Mouse (Mus musculus): ENCODE measurements around the gene Arhgap24. TPM values are rescaled to one million over a fixed set of nuclear protein-coding genes. Genes with fewer than 3 reads are reported as not detected.

The Arhgap24 gene
- polyA plus RNA-seq, 1 experiment from 2014 or later: 14.8 TPM

DNA sequence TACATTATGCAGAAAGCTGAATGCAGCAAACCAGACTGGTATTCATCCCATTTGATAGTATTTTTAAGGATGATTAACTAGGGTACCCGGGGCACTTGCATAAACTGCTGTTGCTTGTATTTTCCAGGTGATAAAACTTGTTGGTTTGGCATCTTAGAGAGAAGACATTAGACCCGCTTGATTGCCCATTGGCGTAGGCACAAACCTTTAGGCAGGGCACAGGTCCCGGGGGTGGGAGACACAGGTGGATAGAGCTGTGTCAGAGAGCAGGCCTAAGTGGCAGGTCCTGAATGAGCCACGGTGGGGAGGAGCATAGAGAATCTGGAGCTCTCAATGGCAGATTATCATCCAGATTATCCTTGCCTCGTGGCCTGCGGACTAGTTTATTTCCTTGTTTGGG lies 229.1 kb downstream of the Arhgap24 start:
- Histone ChIP-seq H3K9ac (ENCODE audit: low read length) (no peak overlapping the region), H3K4me1 (replicated peaks; ENCODE audit: control insufficient read depth, insufficient read depth, low read length) (0 out of 2 replicates have a peak, but pooled peaks cover under 1% of the 10 kb centered on the region), H3K4me2 (ENCODE audit: low read length) (no peak overlapping the region), H3K27me3 (replicated peaks; ENCODE audit: control insufficient read depth, insufficient read depth, low read length) (no peaks in the 10 kb centered on the region), H3K36me3 (ENCODE audit: control insufficient read depth, insufficient read depth, low read length) (no peaks in the 10 kb centered on the region), H3K27ac (ENCODE audit: low read depth) (no peak overlapping the region), H3K9me3 (ENCODE audit: control insufficient read depth, low read length) (no peaks in the 10 kb centered on the region), H3K4me3 (ENCODE audit: low read depth, low read length) (no peak overlapping the region)
- DNase-seq (ENCODE audit: low spot score) (no peak), ATAC-seq (replicated peaks; ENCODE audit: low FRiP score, low TSS enrichment, low read depth) (no peak)
- 92% methylated on average over 7 of the region's 7 CpGs for WGBS

- Histone ChIP-seq H3K9ac (ENCODE audit: low read length) (no peak overlapping the region), H3K27me3 (replicated peaks; ENCODE audit: control insufficient read depth, insufficient read depth, low read length) (no peaks in the 10 kb centered on the region), H3K9me3 (ENCODE audit: control insufficient read depth, low read length) (no peaks in the 10 kb centered on the region), H3K4me3 (ENCODE audit: low read depth, low read length) (no peak overlapping the region), H3K27ac (ENCODE audit: low read depth) (no peak overlapping the region), H3K4me2 (ENCODE audit: low read length) (no peak overlapping the region), H3K4me1 (replicated peaks; ENCODE audit: control insufficient read depth, insufficient read depth, low read length) (peaks cover 9% of the 10 kb centered on the region), H3K36me3 (ENCODE audit: control insufficient read depth, insufficient read depth, low read length) (no peaks in the 10 kb centered on the region)
- 50% methylated on average over 8 of the region's 8 CpGs for WGBS
- no peak for ATAC-seq (replicated peaks; ENCODE audit: low FRiP score, low TSS enrichment, low read depth)
- no peak for DNase-seq (ENCODE audit: low spot score)
These were observed 238.3 kb downstream of the Arhgap24 start for GRCm38 (mm10) chr5:102719368-102719972.

- Histone ChIP-seq H3K4me2 (ENCODE audit: low read length) (no peak overlapping the region), H3K4me3 (ENCODE audit: low read depth, low read length) (no peak overlapping the region), H3K27ac (ENCODE audit: low read depth) (peak overlapping the region; percentile 84), H3K27me3 (replicated peaks; ENCODE audit: control insufficient read depth, insufficient read depth, low read length) (no peaks in the 10 kb centered on the region), H3K4me1 (replicated peaks; ENCODE audit: control insufficient read depth, insufficient read depth, low read length) (peaks cover 10% of the 10 kb centered on the region), H3K9me3 (ENCODE audit: control insufficient read depth, low read length) (no peaks in the 10 kb centered on the region), H3K36me3 (ENCODE audit: control insufficient read depth, insufficient read depth, low read length) (no peaks in the 10 kb centered on the region), H3K9ac (ENCODE audit: low read length) (no peak overlapping the region)
- ATAC-seq (replicated peaks; ENCODE audit: low FRiP score, low TSS enrichment, low read depth) (no peak), DNase-seq (ENCODE audit: low spot score) (no peak)
- WGBS: 87% methylated on average over 3 of the region's 3 CpGs
These were observed 242.4 kb downstream of the Arhgap24 start for GRCm38 (mm10) chr5:102723558-102723957.

- Histone ChIP-seq H3K27me3 (replicated peaks; ENCODE audit: control insufficient read depth, insufficient read depth, low read length) (no peaks in the 10 kb centered on the region), H3K9ac (ENCODE audit: low read length) (peak overlapping the region; percentile 34), H3K4me1 (replicated peaks; ENCODE audit: control insufficient read depth, insufficient read depth, low read length) (peaks cover 20% of the 10 kb centered on the region), H3K9me3 (ENCODE audit: control insufficient read depth, low read length) (no peaks in the 10 kb centered on the region), H3K27ac (ENCODE audit: low read depth) (peak overlapping the region; percentile 84), H3K4me3 (ENCODE audit: low read depth, low read length) (peak overlapping the region; percentile 36), H3K36me3 (ENCODE audit: control insufficient read depth, insufficient read depth, low read length) (no peaks in the 10 kb centered on the region), H3K4me2 (ENCODE audit: low read length) (peak overlapping the region; percentile 48)
- peak; percentile 59; the same call in 1 of the 2 replicates for ATAC-seq (replicated peaks; ENCODE audit: low FRiP score, low TSS enrichment, low read depth)
- no peak for DNase-seq (ENCODE audit: low spot score)
- WGBS: 13% methylated on average over 8 of the region's 9 CpGs
These were observed 243.7 kb downstream of the Arhgap24 start for GRCm38 (mm10) chr5:102724813-102725348.

GRCm38 (mm10) chr5:102725365-102725764 lies 244.2 kb downstream of the Arhgap24 start:
- Histone ChIP-seq H3K4me1 (replicated peaks; ENCODE audit: control insufficient read depth, insufficient read depth, low read length) (peaks cover 23% of the 10 kb centered on the region), H3K4me3 (ENCODE audit: low read depth, low read length) (peak overlapping the region; percentile 36), H3K27me3 (replicated peaks; ENCODE audit: control insufficient read depth, insufficient read depth, low read length) (no peaks in the 10 kb centered on the region), H3K9me3 (ENCODE audit: control insufficient read depth, low read length) (no peaks in the 10 kb centered on the region), H3K9ac (ENCODE audit: low read length) (peak overlapping the region; percentile 34), H3K36me3 (ENCODE audit: control insufficient read depth, insufficient read depth, low read length) (no peaks in the 10 kb centered on the region), H3K4me2 (ENCODE audit: low read length) (peak overlapping the region; percentile 48), H3K27ac (ENCODE audit: low read depth) (peak overlapping the region; percentile 84)
- ATAC-seq (replicated peaks; ENCODE audit: low FRiP score, low TSS enrichment, low read depth) (no peak), DNase-seq (ENCODE audit: low spot score) (no peak)
- WGBS: 30% methylated on average over 6 of the region's 6 CpGs

DNA sequence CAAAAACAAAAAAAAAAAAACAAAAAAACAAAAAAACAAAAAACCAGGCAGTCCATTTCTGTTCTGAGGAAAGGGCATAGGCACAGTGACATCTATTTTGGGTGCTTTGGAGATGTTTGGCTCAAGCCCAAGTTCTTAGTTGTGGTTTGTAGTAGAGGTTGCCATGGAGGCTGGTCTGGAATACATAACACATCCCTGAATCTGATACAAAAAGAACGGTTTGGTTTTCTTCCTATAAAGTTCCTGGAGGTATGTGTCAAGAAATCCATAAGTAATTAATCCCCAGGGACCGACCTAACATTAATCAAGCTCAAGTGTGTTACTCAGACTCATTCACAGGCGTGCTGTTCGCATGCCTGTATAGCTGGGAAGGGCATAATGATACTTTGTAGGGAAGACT lies 245.8 kb downstream of the Arhgap24 start:
- H3K9me3 ChIP-seq (ENCODE audit: control insufficient read depth, low read length): no peaks in the 10 kb centered on the region
- H3K4me2 ChIP-seq (ENCODE audit: low read length): no peak overlapping the region
- no peak overlapping the region for H3K4me3 ChIP-seq (ENCODE audit: low read depth, low read length)
- H3K27me3 ChIP-seq (replicated peaks; ENCODE audit: control insufficient read depth, insufficient read depth, low read length): no peaks in the 10 kb centered on the region
- H3K4me1 ChIP-seq (replicated peaks; ENCODE audit: control insufficient read depth, insufficient read depth, low read length): peaks cover 23% of the 10 kb centered on the region
- ATAC-seq (replicated peaks; ENCODE audit: low FRiP score, low TSS enrichment, low read depth): no peak
- WGBS: 58% methylated on average over 4 of the region's 4 CpGs
- H3K36me3 ChIP-seq (ENCODE audit: control insufficient read depth, insufficient read depth, low read length): no peaks in the 10 kb centered on the region
- H3K9ac ChIP-seq (ENCODE audit: low read length): no peak overlapping the region
- DNase-seq (ENCODE audit: low spot score): no peak
- no peak overlapping the region for H3K27ac ChIP-seq (ENCODE audit: low read depth)

DNA sequence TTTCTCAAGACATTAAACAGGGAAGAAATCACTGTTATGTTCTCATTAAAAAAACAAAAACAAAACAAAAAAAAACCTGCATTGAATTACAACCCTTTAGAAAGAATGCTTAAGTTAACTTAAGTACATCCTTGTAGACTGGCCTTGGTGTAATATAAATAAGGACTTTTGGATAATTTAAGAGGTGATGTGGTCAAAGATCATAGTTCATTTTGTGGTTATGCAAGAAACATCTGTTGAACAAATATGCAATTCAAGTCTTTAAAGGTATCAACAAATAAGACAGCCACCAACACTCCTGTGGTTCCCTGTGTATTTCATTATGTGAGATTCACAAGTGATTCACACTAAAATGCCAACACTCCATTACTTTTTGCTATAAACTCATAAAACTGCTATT lies 247.3 kb downstream of the Arhgap24 start:
- H3K27ac ChIP-seq (ENCODE audit: low read depth): peak overlapping the region; percentile 70
- no peak overlapping the region for H3K4me2 ChIP-seq (ENCODE audit: low read length)
- H3K36me3 ChIP-seq (ENCODE audit: control insufficient read depth, insufficient read depth, low read length): no peaks in the 10 kb centered on the region
- H3K27me3 ChIP-seq (replicated peaks; ENCODE audit: control insufficient read depth, insufficient read depth, low read length): no peaks in the 10 kb centered on the region
- no peak overlapping the region for H3K4me3 ChIP-seq (ENCODE audit: low read depth, low read length)
- H3K4me1 ChIP-seq (replicated peaks; ENCODE audit: control insufficient read depth, insufficient read depth, low read length): peaks cover 23% of the 10 kb centered on the region
- no peaks in the 10 kb centered on the region for H3K9me3 ChIP-seq (ENCODE audit: control insufficient read depth, low read length)
- ATAC-seq (replicated peaks; ENCODE audit: low FRiP score, low TSS enrichment, low read depth) (no peak), DNase-seq (ENCODE audit: low spot score) (no peak)
- no peak overlapping the region for H3K9ac ChIP-seq (ENCODE audit: low read length)

- Histone ChIP-seq H3K4me3 (ENCODE audit: low read depth, low read length) (no peak overlapping the region), H3K9ac (ENCODE audit: low read length) (no peak overlapping the region), H3K27me3 (replicated peaks; ENCODE audit: control insufficient read depth, insufficient read depth, low read length) (no peaks in the 10 kb centered on the region), H3K9me3 (ENCODE audit: control insufficient read depth, low read length) (no peaks in the 10 kb centered on the region), H3K4me1 (replicated peaks; ENCODE audit: control insufficient read depth, insufficient read depth, low read length) (peaks cover 16% of the 10 kb centered on the region), H3K4me2 (ENCODE audit: low read length) (no peak overlapping the region; the same call in 1 of the 2 replicates), H3K36me3 (ENCODE audit: control insufficient read depth, insufficient read depth, low read length) (no peaks in the 10 kb centered on the region), H3K27ac (ENCODE audit: low read depth) (peak overlapping the region; percentile 64)
- 25% methylated on average over 3 of the region's 3 CpGs for WGBS
- ATAC-seq (replicated peaks; ENCODE audit: low FRiP score, low TSS enrichment, low read depth) (no peak), DNase-seq (ENCODE audit: low spot score) (no peak)
These were observed 248.3 kb downstream of the Arhgap24 start for GRCm38 (mm10) chr5:102729476-102729875.

DNA sequence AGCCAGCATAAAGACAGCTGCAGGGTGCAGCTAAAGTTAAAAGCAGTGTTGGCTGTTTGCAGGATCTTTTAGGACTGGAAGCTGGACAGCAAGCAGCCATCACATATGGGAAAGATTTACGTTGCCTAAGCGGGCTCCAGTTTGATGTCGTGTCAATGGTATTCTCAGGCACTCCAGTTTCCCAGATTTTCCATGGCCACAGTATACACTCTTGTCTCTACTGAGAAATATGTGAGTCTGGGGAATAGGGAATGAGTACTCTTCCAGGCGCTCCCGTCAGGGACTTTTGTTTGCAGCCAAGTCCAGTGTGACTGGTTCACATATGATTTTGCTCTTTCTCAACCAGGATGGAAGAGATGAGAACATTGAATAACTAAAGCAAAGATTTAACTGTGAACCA lies 254.9 kb downstream of the Arhgap24 start:
- Histone ChIP-seq H3K9me3 (ENCODE audit: control insufficient read depth, low read length) (no peaks in the 10 kb centered on the region), H3K9ac (ENCODE audit: low read length) (no peak overlapping the region), H3K36me3 (ENCODE audit: control insufficient read depth, insufficient read depth, low read length) (no peaks in the 10 kb centered on the region), H3K4me2 (ENCODE audit: low read length) (no peak overlapping the region), H3K4me3 (ENCODE audit: low read depth, low read length) (no peak overlapping the region), H3K27me3 (replicated peaks; ENCODE audit: control insufficient read depth, insufficient read depth, low read length) (no peaks in the 10 kb centered on the region), H3K27ac (ENCODE audit: low read depth) (peak overlapping the region; percentile 43), H3K4me1 (replicated peaks; ENCODE audit: control insufficient read depth, insufficient read depth, low read length) (no peaks in the 10 kb centered on the region; the same call in 1 of the 2 replicates)
- 40% methylated on average over 5 of the region's 5 CpGs for WGBS
- DNase-seq (ENCODE audit: low spot score) (no peak), ATAC-seq (replicated peaks; ENCODE audit: low FRiP score, low TSS enrichment, low read depth) (0 out of 2 replicates have a peak, but pooled peaks have one; percentile 23)
